Mouse (Mus musculus) lung, postnatal 0 days (tissue): ENCODE measurements at regions not wholly inside any gene's neighbourhood (a gene's known extent, or its start where the extent isn't known, plus 50 kb on each side); places are given as distances from the start of the nearest gene placed in this dataset.

ENCODE experiments used
- ATAC-seq: fragments of 200-750 bp; cut with Nextera tagmentation; 2 replicates; pipeline ENCODE4 v1.8.0; 2017; ENCODE audit warnings: moderate library complexity
- DNase-seq: peaks from one replicate; pipeline ENCODE4 v3.0.0-alpha.2; 2016; ENCODE audit warnings: low spot score
- H3K27ac ChIP-seq: fragments of 300-500 bp; sonication (generic); 2 replicates; pipeline ENCODE4 v1.5.1; 2014; ENCODE audit warnings: antibody characterized with exemption, mild to moderate bottlenecking, low read length, mixed read lengths
- H3K27me3 ChIP-seq: fragments of 300-500 bp; sonication (generic); replicated peaks from 2 replicates; pipeline ENCODE4 v1.6.1; 2014; ENCODE audit warnings: low read length, mixed read lengths; ENCODE audit not compliant: insufficient read depth
- H3K36me3 ChIP-seq: fragments of 300-500 bp; sonication (generic); 2 replicates; pipeline ENCODE4 v1.6.1; 2014; ENCODE audit warnings: low read length, mixed read lengths; ENCODE audit not compliant: insufficient read depth
- H3K4me1 ChIP-seq: fragments of 300-500 bp; sonication (generic); 2 replicates; pipeline ENCODE4 v1.6.1; 2014; ENCODE audit warnings: antibody characterized with exemption, low read depth, low read length, mixed read lengths; ENCODE audit not compliant: insufficient read depth
- H3K4me2 ChIP-seq: fragments of 300-500 bp; sonication (generic); replicated peaks from 2 replicates; pipeline ENCODE4 v1.6.1; 2014; ENCODE audit warnings: low read depth, mild to moderate bottlenecking, low read length, moderate library complexity, mixed read lengths
- H3K4me3 ChIP-seq: fragments of 300-500 bp; sonication (generic); 2 replicates; pipeline ENCODE4 v1.5.1; 2014; ENCODE audit warnings: low read depth, low read length
- H3K9ac ChIP-seq: fragments of 300-500 bp; sonication (generic); replicated peaks from 2 replicates; pipeline ENCODE4 v1.6.1; 2014; ENCODE audit warnings: low read depth, mild to moderate bottlenecking
- H3K9me3 ChIP-seq: fragments of 300-500 bp; sonication (generic); 2 replicates; pipeline ENCODE4 v1.6.1; 2016; ENCODE audit warnings: low read length, mixed read lengths
- CTCF ChIP-seq: IDR thresholded peaks from 2 replicates; pipeline ENCODE4 v1.5.1; 2016; ENCODE audit warnings: antibody characterized with exemption, mild to moderate bottlenecking
- EP300 ChIP-seq: IDR thresholded peaks from 2 replicates; pipeline ENCODE4 v1.6.1; 2016; ENCODE audit warnings: antibody characterized with exemption, mild to moderate bottlenecking, control low read depth
- WGBS: fragments of 180-500 bp; shearing (Covaris S2); extraction: QIAGEN DNeasy Blood & Tissue Kit; methylation state at CpG from one replicate; pipeline ENCODE4 v1.1.7; 2014; 5-methylcytosine and 5-hydroxymethylcytosine counted together

DNA sequence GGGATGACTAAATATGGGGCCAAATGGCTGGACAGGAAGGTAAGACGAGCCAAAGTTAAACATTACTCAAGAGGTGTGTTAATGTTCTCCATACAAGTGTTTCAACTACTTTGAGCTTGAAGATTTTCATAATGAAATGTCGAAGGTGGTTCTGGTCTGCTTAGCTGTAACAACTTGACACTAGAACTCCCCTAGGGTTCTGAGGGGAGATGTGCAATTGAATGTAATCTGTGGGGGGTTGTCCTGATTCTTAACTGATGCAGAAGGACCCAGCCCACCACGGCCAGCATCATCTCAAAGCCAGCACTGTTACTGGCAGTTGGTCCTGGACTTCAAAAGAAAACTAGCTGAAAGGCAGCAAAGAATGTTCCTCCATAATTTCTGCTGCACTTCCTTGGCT is 55.3 kb downstream of the Gpr88 start:
- Histone ChIP-seq H3K4me1 (no peaks in the 10 kb centered on the region), H3K36me3 (no peaks in the 10 kb centered on the region), H3K9ac (no peak overlapping the region), H3K27ac (no peak overlapping the region), H3K4me3 (no peak overlapping the region), H3K9me3 (no peaks in the 10 kb centered on the region), H3K4me2 (no peak overlapping the region), H3K27me3 (no peaks in the 10 kb centered on the region)
- ATAC-seq: no peak
- WGBS: 36% methylated on average over 3 of the region's 3 CpGs
- DNase-seq: no peak
- TF ChIP-seq CTCF (no peak), EP300 (no peak)

DNA sequence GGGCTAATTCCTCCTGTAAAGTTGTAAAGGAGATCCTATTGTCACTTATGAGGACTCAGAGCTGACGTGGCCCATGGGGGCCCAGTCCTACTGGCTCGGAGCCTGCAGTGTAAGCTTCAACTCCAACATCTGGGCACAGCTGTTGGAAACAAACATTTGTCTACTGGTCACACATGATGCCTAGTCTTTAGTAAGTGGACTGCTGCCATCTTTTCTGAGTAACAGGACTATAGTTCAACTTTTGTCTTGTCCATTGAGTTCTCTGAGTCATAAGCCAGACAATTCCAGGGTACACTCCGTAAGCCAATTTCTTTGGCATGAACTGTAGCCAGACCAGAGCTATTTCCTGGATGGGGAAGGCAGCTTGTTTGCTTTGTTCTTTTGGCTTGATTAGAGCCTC is 58.6 kb downstream of the Gpr88 start:
- Histone ChIP-seq H3K27ac (no peak overlapping the region), H3K36me3 (no peaks in the 10 kb centered on the region), H3K9ac (no peak overlapping the region), H3K4me1 (no peaks in the 10 kb centered on the region), H3K9me3 (no peaks in the 10 kb centered on the region), H3K4me3 (no peak overlapping the region), H3K4me2 (no peak overlapping the region), H3K27me3 (no peaks in the 10 kb centered on the region)
- peak; percentile 90 for DNase-seq
- ATAC-seq: peak; percentile 82
- TF ChIP-seq CTCF (no peak), EP300 (peak; percentile 74)
- WGBS: 48% methylated on average over 3 of the region's 3 CpGs

DNA sequence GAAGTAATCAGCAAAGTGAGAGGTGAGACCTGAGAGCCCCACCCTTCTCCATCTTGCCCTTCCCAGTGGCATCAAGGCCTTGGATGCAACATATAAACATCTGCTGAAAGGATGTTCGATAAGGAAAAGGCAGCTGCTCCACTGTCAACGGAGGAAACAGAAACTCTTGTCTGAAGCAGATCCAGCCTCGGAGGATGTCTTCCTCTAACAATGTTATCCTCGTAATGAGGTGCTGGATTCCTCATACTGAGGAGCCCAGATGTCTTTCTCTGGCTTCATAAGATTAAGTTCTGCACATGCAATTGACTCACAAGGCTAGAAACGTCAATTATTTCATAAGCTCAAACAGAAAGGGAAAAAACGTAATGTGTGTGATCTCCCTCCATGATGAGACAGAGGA is 61.8 kb upstream of the Vcam1 start:
- DNase-seq (peak; percentile 81), ATAC-seq (peak; percentile 72)
- Histone ChIP-seq H3K4me3 (no peak overlapping the region), H3K36me3 (no peaks in the 10 kb centered on the region), H3K27ac (peak overlapping the region; percentile 43), H3K9me3 (no peaks in the 10 kb centered on the region), H3K9ac (no peak overlapping the region), H3K4me1 (no peaks in the 10 kb centered on the region), H3K27me3 (no peaks in the 10 kb centered on the region), H3K4me2 (no peak overlapping the region; the same call in 1 of the 2 replicates)
- WGBS: 44% methylated on average over 6 of the region's 6 CpGs
- TF ChIP-seq EP300: no peak
- TF ChIP-seq CTCF: no peak

DNA sequence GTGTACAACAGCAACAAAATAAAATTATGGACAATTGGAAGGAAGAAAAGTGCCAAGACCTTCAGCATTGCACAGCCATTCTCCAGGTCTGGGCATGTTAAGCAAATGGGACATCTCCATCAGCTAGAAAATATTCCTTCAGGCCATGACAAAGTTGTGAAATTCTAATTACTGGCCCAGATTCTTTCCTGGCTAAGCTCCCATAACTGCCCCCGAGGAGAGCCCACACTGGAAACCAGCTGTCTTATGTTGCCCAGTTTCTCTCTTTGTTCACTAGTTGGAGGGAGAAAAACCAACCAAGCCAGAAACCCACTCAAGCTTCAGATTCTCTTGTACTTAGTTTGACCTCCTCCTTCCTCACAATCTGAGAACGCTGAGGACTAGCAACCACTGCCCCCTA is 61.2 kb upstream of the Vcam1 start:
- Histone ChIP-seq H3K4me2 (no peak overlapping the region; the same call in 1 of the 2 replicates), H3K9me3 (no peaks in the 10 kb centered on the region), H3K4me1 (no peaks in the 10 kb centered on the region), H3K27ac (peak overlapping the region; percentile 43), H3K9ac (no peak overlapping the region), H3K36me3 (no peaks in the 10 kb centered on the region), H3K4me3 (no peak overlapping the region), H3K27me3 (no peaks in the 10 kb centered on the region)
- TF ChIP-seq EP300: peak; percentile 7; the same call in 1 of the 2 replicates
- no peak; the same call in 1 of the 2 replicates for TF ChIP-seq CTCF
- DNase-seq: peak; percentile 76
- 48% methylated on average over 2 of the region's 2 CpGs for WGBS
- peak; percentile 68 for ATAC-seq

DNA sequence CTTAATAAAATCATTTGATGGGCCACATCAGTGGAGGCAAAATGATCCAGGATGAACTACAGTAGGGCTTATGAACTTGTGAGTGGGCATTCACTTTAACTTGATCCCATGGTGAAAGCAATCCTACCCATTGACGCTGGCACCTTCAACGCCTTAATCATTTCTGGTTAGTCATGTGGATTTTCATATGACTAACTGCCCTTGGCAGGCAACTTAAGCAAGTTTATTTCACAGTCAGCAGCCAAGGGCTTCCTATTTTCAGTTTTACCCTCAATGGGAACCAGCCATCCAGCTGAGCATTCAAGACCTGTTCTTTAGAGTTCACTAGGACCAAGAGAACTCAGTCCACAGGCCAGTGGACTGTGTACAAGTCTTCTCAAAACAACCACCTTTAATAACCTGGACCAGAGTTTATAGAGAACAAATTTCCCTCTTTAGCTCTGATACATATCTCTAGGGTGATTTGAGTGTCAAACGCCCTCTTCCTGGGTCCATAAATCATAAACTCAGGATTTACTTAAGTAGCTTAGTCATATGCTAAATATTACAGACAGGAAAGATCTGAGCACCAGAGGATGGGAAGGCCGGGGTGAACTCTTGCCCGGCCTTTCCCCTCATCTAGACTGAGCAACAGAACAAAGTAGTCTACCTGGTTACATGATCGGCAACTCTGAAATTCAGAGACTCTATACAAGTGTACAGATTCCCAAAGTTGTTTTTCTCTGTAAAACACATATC is 60.0 kb upstream of the Vcam1 start:
- DNase-seq (no peak), ATAC-seq (no peak)
- H3K9ac ChIP-seq: no peak overlapping the region
- no peaks in the 10 kb centered on the region for H3K27me3 ChIP-seq
- WGBS: 71% methylated on average over 6 of the region's 6 CpGs
- H3K4me1 ChIP-seq: no peaks in the 10 kb centered on the region
- H3K27ac ChIP-seq: no peak overlapping the region
- no peak overlapping the region for H3K4me2 ChIP-seq
- H3K9me3 ChIP-seq: no peaks in the 10 kb centered on the region
- H3K36me3 ChIP-seq: no peaks in the 10 kb centered on the region
- TF ChIP-seq EP300 (no peak), CTCF (no peak)
- H3K4me3 ChIP-seq: no peak overlapping the region

DNA sequence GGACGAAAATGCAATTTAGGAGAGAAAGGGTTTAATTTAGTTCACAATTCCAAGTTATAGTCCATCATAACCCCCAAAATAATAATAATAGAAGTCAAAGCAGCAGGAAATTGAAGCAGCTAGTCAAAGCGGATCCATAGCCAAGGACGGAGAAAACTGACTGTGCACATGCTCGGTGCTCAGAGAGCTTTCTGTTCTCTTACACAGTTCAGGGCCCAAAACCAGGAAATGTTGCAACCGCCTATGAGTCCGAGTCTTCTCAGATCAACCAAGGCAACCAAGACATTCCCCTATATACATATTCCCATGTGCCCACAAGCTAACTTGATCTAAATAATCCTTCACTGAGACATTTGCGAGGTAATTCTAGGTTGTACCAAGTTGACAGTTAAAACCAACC is 55.7 kb upstream of the Vcam1 start:
- no peak overlapping the region for H3K4me3 ChIP-seq
- TF ChIP-seq EP300 (no peak), CTCF (no peak)
- H3K9me3 ChIP-seq: no peaks in the 10 kb centered on the region
- H3K36me3 ChIP-seq: no peaks in the 10 kb centered on the region
- H3K4me2 ChIP-seq: no peak overlapping the region
- ATAC-seq: no peak
- H3K9ac ChIP-seq: no peak overlapping the region
- 78% methylated on average over 7 of the region's 7 CpGs for WGBS
- no peak for DNase-seq
- no peaks in the 10 kb centered on the region for H3K4me1 ChIP-seq
- H3K27me3 ChIP-seq: no peaks in the 10 kb centered on the region
- H3K27ac ChIP-seq: no peak overlapping the region

DNA sequence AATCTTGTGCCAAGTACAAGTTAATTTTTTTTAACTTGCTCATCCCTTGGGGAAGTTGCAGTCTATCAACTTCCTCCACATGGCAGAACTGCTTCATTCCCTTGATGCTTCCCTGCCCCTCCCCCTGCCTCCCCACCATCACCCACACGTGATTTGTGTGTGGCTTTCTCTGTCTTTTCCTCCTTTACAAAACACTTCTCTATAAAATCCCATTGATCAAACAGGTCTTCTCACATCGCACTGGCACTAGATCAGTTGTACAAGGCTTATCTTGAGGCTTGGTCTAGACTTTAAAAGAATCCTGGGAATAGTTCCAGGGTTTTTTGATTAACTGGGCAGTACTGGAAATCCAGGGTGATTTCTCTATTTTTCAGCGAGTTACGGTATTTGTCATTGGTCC is 55.0 kb upstream of the Vcam1 start:
- Histone ChIP-seq H3K9ac (no peak overlapping the region), H3K9me3 (no peaks in the 10 kb centered on the region), H3K4me2 (no peak overlapping the region), H3K27ac (no peak overlapping the region), H3K27me3 (no peaks in the 10 kb centered on the region), H3K4me3 (no peak overlapping the region), H3K36me3 (no peaks in the 10 kb centered on the region), H3K4me1 (no peaks in the 10 kb centered on the region)
- 50% methylated on average over 4 of the region's 4 CpGs for WGBS
- no peak for TF ChIP-seq CTCF
- no peak for TF ChIP-seq EP300
- ATAC-seq (no peak), DNase-seq (no peak)
